Mouse (Mus musculus) MEL (cell line): ENCODE measurements at regions not wholly inside any gene's neighbourhood (a gene's known extent, or its start where the extent isn't known, plus 50 kb on each side); places are given as distances from the start of the nearest gene placed in this dataset.

Experiments
- DNase-seq: peaks from one replicate; pipeline ENCODE4 v3.0.0; 2011; ENCODE audit warnings: low read depth, low spot score
- H3K27ac ChIP-seq: 2 replicates; pipeline ENCODE4 v1.5.1; 2012; ENCODE audit warnings: low read depth, mild to moderate bottlenecking, control low read depth, low read length, moderate library complexity; ENCODE audit not compliant: control insufficient read depth
- H3K27me3 ChIP-seq, 2 experiments: fragments of 150-350 bp in 1 of 2; sonication (generic) in 1 of 2; 2 replicates each; pipeline ENCODE4 v1.6.1; 2012; ENCODE audit warnings: low read length in 2 of 2, mild to moderate bottlenecking in 2 of 2, improper control_type of control experiment in 1 of 2, moderate library complexity in 1 of 2; ENCODE audit not compliant: insufficient read depth in 2 of 2, control insufficient read depth in 1 of 2
- H3K36me3 ChIP-seq, 2 experiments: 2 replicates each; pipeline ENCODE4 v1.6.1; 2012 to 2014; ENCODE audit warnings: low read length in 2 of 2, improper control_type of control experiment in 1 of 2, inconsistent platforms in 1 of 2, mild to moderate bottlenecking in 1 of 2; ENCODE audit not compliant: insufficient read depth in 2 of 2, control insufficient read depth in 1 of 2
- H3K4me1 ChIP-seq, 2 experiments: fragments of 150-350 bp in 1 of 2; sonication (generic) in 1 of 2; 2 replicates each; pipeline ENCODE4 v1.6.1; 2012; ENCODE audit warnings: low read length in 2 of 2, improper control_type of control experiment in 1 of 2, mild to moderate bottlenecking in 1 of 2; ENCODE audit not compliant: insufficient read depth in 2 of 2, control insufficient read depth in 1 of 2
- H3K4me3 ChIP-seq, 2 experiments: fragments of 150-350 bp in 1 of 2; sonication (generic) in 1 of 2; 2 replicates each; pipeline ENCODE4 v1.5.1; 2012; ENCODE audit warnings: low read depth in 2 of 2, low read length in 2 of 2, mild to moderate bottlenecking in 2 of 2, moderate library complexity in 2 of 2, control low read depth in 1 of 2, improper control_type of control experiment in 1 of 2; ENCODE audit not compliant: control insufficient read depth in 1 of 2, insufficient read depth in 1 of 2
- H3K79me2 ChIP-seq: 2 replicates; pipeline ENCODE4 v1.6.1; 2012; ENCODE audit warnings: mild to moderate bottlenecking, low read length, moderate library complexity; ENCODE audit not compliant: control insufficient read depth, poor library complexity, insufficient read depth
- H3K9ac ChIP-seq: 2 replicates; pipeline ENCODE4 v1.6.1; 2012; ENCODE audit warnings: low read depth, mild to moderate bottlenecking, control low read depth, low read length, moderate library complexity; ENCODE audit not compliant: control insufficient read depth, poor library complexity, severe bottlenecking
- H3K9me3 ChIP-seq: fragments of 150-350 bp; sonication (generic); replicated peaks from 2 replicates; pipeline ENCODE4 v1.6.1; 2012; ENCODE audit warnings: mild to moderate bottlenecking, low read length, improper control_type of control experiment, moderate library complexity; ENCODE audit not compliant: insufficient read depth
- BHLHE40 ChIP-seq: IDR thresholded peaks from 2 replicates; pipeline ENCODE4 v1.6.1; 2012; ENCODE audit warnings: low read depth, mild to moderate bottlenecking, inconsistent platforms, low read length, improper control_type of control experiment, borderline replicate concordance
- CHD1 ChIP-seq: IDR thresholded peaks from 2 replicates; pipeline ENCODE4 v1.6.1; 2012; ENCODE audit warnings: low read depth, mild to moderate bottlenecking, inconsistent platforms, low read length, improper control_type of control experiment
- CHD2 ChIP-seq: IDR thresholded peaks from 2 replicates; pipeline ENCODE4 v1.6.1; 2011; ENCODE audit warnings: low read length, improper control_type of control experiment
- CTCF ChIP-seq, 3 experiments: IDR thresholded peaks in 2 of 3; conservative IDR thresholded peaks in 1 of 3; 2 replicates each; pipeline ENCODE4 v1.5.1; 2011 to 2012; ENCODE audit warnings: low read length in 3 of 3, low read depth in 2 of 3, mild to moderate bottlenecking in 2 of 3, improper control_type of control experiment in 1 of 3, inconsistent platforms in 1 of 3, mixed read lengths in 1 of 3, moderate library complexity in 1 of 3; ENCODE audit not compliant: control insufficient read depth in 1 of 3, insufficient read depth in 1 of 3, poor library complexity in 1 of 3, severe bottlenecking in 1 of 3
- E2F4 ChIP-seq: IDR thresholded peaks from 2 replicates; pipeline ENCODE4 v1.6.1; 2011; ENCODE audit warnings: low read depth, low read length, improper control_type of control experiment, borderline replicate concordance
- ELF1 ChIP-seq: IDR thresholded peaks from 2 replicates; pipeline ENCODE4 v1.6.1; 2014; ENCODE audit warnings: low read depth, mild to moderate bottlenecking, inconsistent platforms, low read length, improper control_type of control experiment, moderate library complexity
- GATA1 ChIP-seq: IDR thresholded peaks from 2 replicates; pipeline ENCODE4 v1.6.1; 2011; ENCODE audit warnings: low read depth, low read length, improper control_type of control experiment
- JUND ChIP-seq: IDR thresholded peaks from 2 replicates; pipeline ENCODE4 v1.6.1; 2011; ENCODE audit warnings: low read depth, mild to moderate bottlenecking, improper control_type of control experiment, low read length
- KAT2A ChIP-seq: conservative IDR thresholded peaks from 2 replicates; pipeline ENCODE4 v1.6.1; 2012; ENCODE audit warnings: low read depth, low read length, improper control_type of control experiment, inconsistent platforms
- MEF2A ChIP-seq: IDR thresholded peaks from 2 replicates; pipeline ENCODE4 v1.6.1; 2014; ENCODE audit warnings: low read depth, mild to moderate bottlenecking, inconsistent platforms, low read length, improper control_type of control experiment; ENCODE audit not compliant: poor library complexity, insufficient replicate concordance, severe bottlenecking; ENCODE audit errors: extremely low read depth
- MXI1 ChIP-seq: IDR thresholded peaks from 2 replicates; pipeline ENCODE4 v1.6.1; 2011; ENCODE audit warnings: mild to moderate bottlenecking, low read depth, low read length, improper control_type of control experiment
- MYB ChIP-seq: IDR thresholded peaks from 2 replicates; pipeline ENCODE4 v1.6.1; 2011; ENCODE audit warnings: mild to moderate bottlenecking, low read depth, low read length, improper control_type of control experiment
- MYC ChIP-seq: IDR thresholded peaks from 2 replicates; pipeline ENCODE4 v1.6.1; 2011; ENCODE audit warnings: low read depth, mild to moderate bottlenecking, low read length, improper control_type of control experiment, moderate library complexity
- SIN3A ChIP-seq: IDR thresholded peaks from 2 replicates; pipeline ENCODE4 v1.6.1; 2012; ENCODE audit warnings: low read length, improper control_type of control experiment, inconsistent platforms
- SMC3 ChIP-seq: IDR thresholded peaks from 2 replicates; pipeline ENCODE4 v1.6.1; 2011; ENCODE audit warnings: low read depth, low read length, improper control_type of control experiment
- TBP ChIP-seq: IDR thresholded peaks from 2 replicates; pipeline ENCODE4 v1.8.0; 2011; ENCODE audit warnings: low read depth, low read length, improper control_type of control experiment
- TCF12 ChIP-seq: IDR thresholded peaks from 2 replicates; pipeline ENCODE4 v1.6.1; 2014; ENCODE audit warnings: low read depth, mild to moderate bottlenecking, inconsistent platforms, low read length, improper control_type of control experiment, moderate library complexity
- UBTF ChIP-seq: IDR thresholded peaks from 2 replicates; pipeline ENCODE4 v1.6.1; 2012; ENCODE audit warnings: low read depth, mild to moderate bottlenecking, inconsistent platforms, low read length, improper control_type of control experiment, moderate library complexity, borderline replicate concordance; ENCODE audit not compliant: insufficient read depth
- USF1 ChIP-seq: IDR thresholded peaks from 2 replicates; pipeline ENCODE4 v1.6.1; 2014; ENCODE audit warnings: low read depth, mild to moderate bottlenecking, inconsistent platforms, low read length, improper control_type of control experiment, moderate library complexity
- ZC3H11A ChIP-seq: IDR thresholded peaks from 2 replicates; pipeline ENCODE4 v1.6.1; 2012; ENCODE audit warnings: low read depth, mild to moderate bottlenecking, inconsistent platforms, low read length, improper control_type of control experiment
- ZKSCAN1 ChIP-seq: IDR thresholded peaks from 2 replicates; pipeline ENCODE4 v1.6.1; 2012; ENCODE audit warnings: low read depth, mild to moderate bottlenecking, inconsistent platforms, low read length, improper control_type of control experiment, moderate library complexity
- ZMIZ1 ChIP-seq: IDR thresholded peaks from 2 replicates; pipeline ENCODE4 v1.6.1; 2012; ENCODE audit warnings: low read depth, mild to moderate bottlenecking, inconsistent platforms, low read length, improper control_type of control experiment, moderate library complexity
- ZNF384 ChIP-seq: IDR thresholded peaks from 2 replicates; pipeline ENCODE4 v1.6.1; 2012; ENCODE audit warnings: low read depth, mild to moderate bottlenecking, inconsistent platforms, low read length, improper control_type of control experiment

GRCm38 (mm10) chr13:112070757-112071156 lies 217.5 kb upstream of the Ankrd55 start:
- Histone ChIP-seq H3K4me1 (no peaks in the 10 kb centered on the region), H3K27me3 (no peaks in the 10 kb centered on the region; a peak in 1 of 4 replicates), H3K79me2 (no peaks in the 10 kb centered on the region), H3K9me3 (no peaks in the 10 kb centered on the region), H3K4me3 (no peak overlapping the region), H3K36me3 (no peaks in the 10 kb centered on the region), H3K9ac (no peak overlapping the region), H3K27ac (no peak overlapping the region)
- TF ChIP-seq UBTF (no peak), CHD2 (no peak), ELF1 (no peak), MXI1 (no peak), ZKSCAN1 (no peak), GATA1 (no peak), MYC (no peak), MEF2A (no peak), ZNF384 (no peak), CHD1 (no peak), TCF12 (no peak), ZC3H11A (no peak), KAT2A (no peak), TBP (no peak), CTCF (IDR thresholded peaks at IDR 0.05 in 2 of 3, conservative IDR thresholded peaks at IDR 0.05 in 1 of 3; ENCODE audit: control insufficient read depth in 1 of 3, insufficient read depth in 1 of 3, low read depth in 2 of 3, low read length in 3 of 3, poor library complexity in 1 of 3, severe bottlenecking in 1 of 3) (no peak), USF1 (no peak), MYB (no peak), BHLHE40 (no peak), E2F4 (no peak), SIN3A (no peak)
- no peak for DNase-seq

GRCm38 (mm10) chr13:112071209-112071955 lies 216.9 kb upstream of the Ankrd55 start:
- Histone ChIP-seq H3K9ac (no peak overlapping the region), H3K27me3 (no peaks in the 10 kb centered on the region; a peak in 1 of 4 replicates), H3K36me3 (no peaks in the 10 kb centered on the region), H3K27ac (no peak overlapping the region), H3K4me1 (no peaks in the 10 kb centered on the region), H3K4me3 (no peak overlapping the region), H3K79me2 (no peaks in the 10 kb centered on the region), H3K9me3 (no peaks in the 10 kb centered on the region)
- DNase-seq, result no peak
- TF ChIP-seq SMC3 (no peak), JUND (no peak), ZMIZ1 (no peak), MXI1 (no peak)
